Comparison of ENCODE assay signal across 10 mouse cellular contexts in the genomic region with DNA sequence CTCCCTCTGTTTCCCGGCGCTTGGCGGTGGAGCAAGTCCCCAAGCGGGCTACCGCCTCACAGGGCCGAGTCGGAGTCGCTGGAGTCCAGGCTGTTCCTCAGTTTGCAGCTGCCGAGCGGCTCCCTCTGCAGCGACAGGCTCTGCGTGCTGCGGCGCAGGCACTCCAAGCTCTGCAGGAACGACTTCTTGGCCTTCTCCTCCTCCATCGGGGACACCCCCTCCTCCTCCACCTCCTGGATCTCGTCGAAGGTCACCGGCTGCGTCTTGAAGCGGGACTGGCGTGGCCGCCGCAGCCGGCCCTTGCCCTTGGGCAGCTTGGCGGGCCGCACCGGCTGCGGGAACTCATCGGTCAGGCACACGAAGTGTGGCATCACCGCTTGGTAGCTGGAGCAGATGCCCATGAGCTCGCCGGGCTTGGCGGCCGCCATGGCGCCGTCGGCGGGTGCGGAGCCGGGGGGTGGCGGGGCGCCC. TPM values are rescaled to one million over a fixed set of nuclear protein-coding genes. Genes with fewer than 3 reads are reported as not detected.
A peak's percentile ranks its signal among the peaks of the same experiment; 100 is the strongest.
DNase-seq lines count a peak whose midpoint lies in the region; ATAC-seq lines count a peak whose summit lies in the region.
"Had no signal": no experiment of that assay in that cellular context is flagged by ENCODE, and none has a peak within 500 bp of the region (broad histone marks: within the 10 kb centered on the region; RNA-seq: fewer than 3 reads in every experiment).

No protein-coding gene starts in this region.

- H3K27ac ChIP-seq in hindbrain, embryonic 11.5 days (ENCODE audit: low read depth, low read length), result 0 out of 2 replicates have a peak overlapping the region, but pooled peaks have one; percentile 17

- peaks cover 3% of the 10 kb centered on the region; the same call in 1 of the 2 replicates for H3K4me1 ChIP-seq in hindbrain, embryonic 11.5 days (replicated peaks; ENCODE audit: control insufficient read depth, insufficient read depth, low read length)

- DNase-seq in adrenal gland, adult (ENCODE audit: inconsistent age in 2 of 2, low spot score in 1 of 2), result peak; percentile 75 to 91
- DNase-seq in cerebellum, adult 9-11 months, result peak; percentile 75
- DNase-seq in frontal cortex, postnatal 25 days (ENCODE audit: low spot score in 2 of 2), result peak; percentile 40 to 53
- peak; percentile 73 for DNase-seq in hindbrain, embryonic 11.5 days (ENCODE audit: low spot score)
- DNase-seq in layer of hippocampus, postnatal 14 days (ENCODE audit: low spot score in 2 of 2), result peak; percentile 43 to 70
- peak; percentile 65 for DNase-seq in lung, postnatal 10 days
- peak; percentile 74 for DNase-seq in retina, postnatal 1 day
- no peak for DNase-seq in T-cell, adult 2 months (ENCODE audit: low spot score)

- peaks cover 36% of the 10 kb centered on the region for H3K27me3 ChIP-seq in hindbrain, embryonic 11.5 days (ENCODE audit: control insufficient read depth, insufficient read depth, low read length)

- 0% methylated on average over 44 of the region's 44 CpGs for WGBS in hindbrain, embryonic 11.5 days

- H3K9ac ChIP-seq in hindbrain, embryonic 11.5 days (ENCODE audit: low read depth, low read length), result peak overlapping the region; percentile 58

- peak overlapping the region; percentile 99 for H3K4me2 ChIP-seq in hindbrain, embryonic 11.5 days (replicated peaks; ENCODE audit: low read depth, low read length)

- H3K36me3 ChIP-seq in hindbrain, embryonic 11.5 days (ENCODE audit: control insufficient read depth, insufficient read depth, low read length), result no peaks in the 10 kb centered on the region

- peak overlapping the region; percentile 58 for H3K4me3 ChIP-seq in hindbrain, embryonic 11.5 days (ENCODE audit: low read depth, low read length)

- no peaks in the 10 kb centered on the region for H3K9me3 ChIP-seq in hindbrain, embryonic 11.5 days (ENCODE audit: control insufficient read depth, low read length)

- peak; percentile 63 for ATAC-seq in hindbrain, embryonic 11.5 days (ENCODE audit: low FRiP score)

RNA-seq across cellular contexts. Expression of gene Gm13889, which starts 0.6 kb away (rescaled TPM):
- 3.3 and 5.7 TPM in 2 replicates for polyA plus RNA-seq in hindbrain, embryonic 11.5 days (2014; fragmentation: Nextera tagmentation; extraction: Ambion mirVana)
- 10 to 100 TPM; 48.0 to 49.2 TPM for total RNA-seq in layer of hippocampus, postnatal 14 days (2021)
- total RNA-seq: neutrophil, adult 5-6 weeks had no signal

RNA-seq across cellular contexts. Expression of gene Gm27027, which starts 39.8 kb away (rescaled TPM):
- polyA plus RNA-seq in hindbrain, embryonic 11.5 days (2014; fragmentation: Nextera tagmentation; extraction: Ambion mirVana), result not detected in 2 replicates
- not detected for total RNA-seq in layer of hippocampus, postnatal 14 days (2021)
- total RNA-seq: adrenal gland, postnatal 4 days; neutrophil, adult 5-6 weeks had no signal

RNA-seq across cellular contexts. Expression of gene Alkbh3, which starts 54.2 kb away (rescaled TPM):
- 51.9 and 53.4 TPM in 2 replicates for polyA plus RNA-seq in hindbrain, embryonic 11.5 days (2014; fragmentation: Nextera tagmentation; extraction: Ambion mirVana)
- total RNA-seq in layer of hippocampus, postnatal 14 days (2021), result 10 to 100 TPM; 21.0 to 26.7 TPM
